8 mouse cellular contexts compared by ENCODE assay signal in the genomic region with DNA sequence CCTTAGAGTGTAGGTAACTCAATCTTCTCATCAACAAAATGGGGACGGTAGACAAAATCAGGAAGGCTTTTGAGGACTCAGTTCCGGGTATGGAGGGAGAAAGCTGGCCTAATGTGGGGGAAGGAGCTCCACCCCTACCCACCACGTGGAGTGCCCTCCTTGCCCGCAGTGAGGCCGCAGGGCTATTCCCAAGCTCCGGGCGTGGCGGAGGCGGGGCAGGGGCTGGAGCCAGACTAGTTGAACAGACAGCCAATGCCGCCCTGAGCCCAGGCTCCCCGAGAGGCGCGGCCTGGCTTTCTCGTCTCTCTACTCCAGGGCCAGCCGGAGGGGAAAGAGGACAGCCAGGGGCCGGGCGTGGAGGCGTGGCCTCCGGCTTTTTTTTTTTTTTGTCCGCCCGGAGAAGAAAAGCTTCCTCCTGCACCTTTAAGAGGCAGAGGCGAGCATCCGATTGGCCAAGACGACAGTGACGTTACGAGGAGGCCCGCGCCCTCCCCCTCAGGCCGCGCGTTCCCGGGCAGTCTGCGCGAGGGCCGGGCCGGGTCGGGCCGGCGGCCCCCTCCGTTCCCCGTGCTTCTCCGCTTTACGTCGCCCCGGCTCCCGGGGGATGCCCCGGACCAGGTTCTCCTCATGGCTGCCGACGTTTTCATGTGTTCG. TPM values are rescaled to one million over a fixed set of nuclear protein-coding genes. Genes with fewer than 3 reads are reported as not detected.
DNase-seq lines count a peak whose midpoint lies in the region; ATAC-seq and TF ChIP-seq lines count a peak whose summit lies in the region.

TSS of gene Mlxip (plus strand) at position 496 of the 654 bp plus-strand sequence.

- H3K4me1 ChIP-seq in ES-Bruce4 (ENCODE audit: control insufficient read depth, insufficient read depth, low read length), result peaks cover 4% of the 10 kb centered on the region
- H3K4me1 ChIP-seq in forebrain, embryonic 14.5 days (ENCODE audit: control insufficient read depth, insufficient read depth, low read length), result peaks cover 39% of the 10 kb centered on the region
- peaks cover 46% of the 10 kb centered on the region for H3K4me1 ChIP-seq in neural tube, embryonic 15.5 days

- peak within 1 kb of the TSS; percentile 82 for H3K9ac ChIP-seq in ES-Bruce4 (ENCODE audit: low read depth, poor library complexity, severe bottlenecking)
- H3K9ac ChIP-seq in forebrain, embryonic 14.5 days (ENCODE audit: low read length), result peak within 1 kb of the TSS; percentile 95
- peak within 1 kb of the TSS; percentile 98 for H3K9ac ChIP-seq in neural tube, embryonic 15.5 days (replicated peaks)

- peak; percentile 96 for DNase-seq in forebrain, embryonic 14.5 days (ENCODE audit: low spot score)
- DNase-seq in heart, postnatal 14 days, result peak; percentile 93
- peak; percentile 89 for DNase-seq in layer of hippocampus, adult 11-12 months (ENCODE audit: low spot score)
- peak; percentile 98 to 99 for DNase-seq in lung, adult 18-20 months
- peak; percentile 94 for DNase-seq in testis, postnatal 14 days (ENCODE audit: low spot score)

- TF ChIP-seq CTCF in ES-Bruce4 (IDR thresholded peaks at IDR 0.05; ENCODE audit: low read depth, low read length), result no peak

- ATAC-seq in cerebellum, adult (ENCODE audit: insufficient number of reproducible peaks, low FRiP score, low TSS enrichment), result peak; percentile 94
- ATAC-seq in forebrain, embryonic 14.5 days, result peak; percentile 95
- peak; percentile 95 for ATAC-seq in neural tube, embryonic 15.5 days (ENCODE audit: low FRiP score)

- H3K4me3 ChIP-seq in ES-Bruce4 (ENCODE audit: low read depth, low read length), result peak within 1 kb of the TSS; percentile 92
- H3K4me3 ChIP-seq in forebrain, embryonic 14.5 days (ENCODE audit: low read depth, low read length), result peak within 1 kb of the TSS; percentile 95
- peak within 1 kb of the TSS; percentile 91 for H3K4me3 ChIP-seq in neural tube, embryonic 15.5 days (replicated peaks)

- H3K9me3 ChIP-seq in ES-Bruce4 (replicated peaks; ENCODE audit: control insufficient read depth, insufficient read depth, low read length, poor library complexity, severe bottlenecking), result no peaks in the 10 kb centered on the region
- H3K9me3 ChIP-seq in forebrain, embryonic 14.5 days (replicated peaks; ENCODE audit: control insufficient read depth, low read length), result no peaks in the 10 kb centered on the region
- no peaks in the 10 kb centered on the region for H3K9me3 ChIP-seq in neural tube, embryonic 15.5 days (replicated peaks)

- intact Hi-C loops in heart, postnatal 14 days (cut with DNase I), result loop anchor here (2.0 kb wide), 2 partner anchors 16 to 38 kb away; no protein-coding TSS in a partner anchor

- no peaks in the 10 kb centered on the region for H3K36me3 ChIP-seq in ES-Bruce4 (ENCODE audit: control insufficient read depth, insufficient read depth, low read length, poor library complexity, severe bottlenecking)
- H3K36me3 ChIP-seq in forebrain, embryonic 14.5 days (ENCODE audit: control insufficient read depth, insufficient read depth, low read length), result no peaks in the 10 kb centered on the region
- H3K36me3 ChIP-seq in neural tube, embryonic 15.5 days, result no peaks in the 10 kb centered on the region

- peak within 1 kb of the TSS; percentile 55 for H3K27ac ChIP-seq in ES-Bruce4 (ENCODE audit: insufficient read depth, low read length)
- H3K27ac ChIP-seq in forebrain, embryonic 14.5 days (ENCODE audit: low read depth, low read length), result peak within 1 kb of the TSS; percentile 82
- H3K27ac ChIP-seq in neural tube, embryonic 15.5 days (replicated peaks), result peak within 1 kb of the TSS; percentile 86

- TF ChIP-seq EP300 in ES-Bruce4 (IDR thresholded peaks at IDR 0.05; ENCODE audit: insufficient read depth, low read depth, low read length), result 0 out of 2 replicates have a peak, but pooled peaks have one; percentile 48

- peak within 1 kb of the TSS; percentile 72 for H3K4me2 ChIP-seq in forebrain, embryonic 14.5 days (ENCODE audit: low read length)
- H3K4me2 ChIP-seq in neural tube, embryonic 15.5 days, result peak within 1 kb of the TSS; percentile 79

- under 1% methylated on average over 49 of the region's 50 CpGs for WGBS in forebrain, embryonic 14.5 days
- WGBS in neural tube, embryonic 15.5 days, result under 1% methylated on average over 50 of the region's 50 CpGs

- H3K27me3 ChIP-seq in ES-Bruce4 (ENCODE audit: control insufficient read depth, insufficient read depth, low read length, poor library complexity, severe bottlenecking), result no peaks in the 10 kb centered on the region
- H3K27me3 ChIP-seq in forebrain, embryonic 14.5 days (replicated peaks; ENCODE audit: control insufficient read depth, insufficient read depth, low read length), result no peaks in the 10 kb centered on the region
- H3K27me3 ChIP-seq in neural tube, embryonic 15.5 days (replicated peaks), result no peaks in the 10 kb centered on the region

- TF ChIP-seq POLR2A in ES-Bruce4 (IDR thresholded peaks at IDR 0.05; ENCODE audit: insufficient read depth, low read length), result peak; percentile 32

RNA-seq across cellular contexts. Expression of gene Mlxip, which starts in this region (rescaled TPM):
- 22.5 and 23.0 TPM in 2 replicates for polyA plus RNA-seq in ES-Bruce4 (2011; ENCODE audit: insufficient read depth, insufficient read length, low read depth, missing spikeins)
- polyA plus RNA-seq in forebrain, embryonic 14.5 days (2014; fragmentation: Nextera tagmentation; extraction: Ambion mirVana), result 11.5 and 15.2 TPM in 2 replicates
- 10 to 100 TPM; 29.0 to 29.9 TPM for total RNA-seq in heart, postnatal 14 days (2021)
- polyA plus RNA-seq in neural tube, embryonic 15.5 days (2015; fragmentation: Nextera tagmentation; extraction: Ambion mirVana), result 19.3 and 19.4 TPM in 2 replicates

Comparison
In these comparisons a context has a peak if more than half of its experiments do, and no peak if none do; other contexts are left out.
1. Peak in every context shown above with its lines: DNase-seq, ATAC-seq, H3K4me3 ChIP-seq and H3K27ac ChIP-seq.